Mouse (Mus musculus) heart, embryonic 14.5 days (tissue): Measurements from ENCODE around the gene Gdpd3. TPM values are rescaled to one million over a fixed set of nuclear protein-coding genes. Genes with fewer than 3 reads are reported as not detected.

Source experiments
- ATAC-seq: fragments of 200-750 bp; cut with Nextera tagmentation; 2 replicates; pipeline ENCODE4 v1.8.0; 2017; ENCODE audit warnings: low read depth, moderate TSS enrichment; ENCODE audit not compliant: insufficient number of reproducible peaks, insufficient read depth, low FRiP score
- H3K27ac ChIP-seq, 2 experiments: fragments of 200-500 bp in 1 of 2; fragments of 300-500 bp in 1 of 2; sonication (generic) in 1 of 2; replicated peaks in 1 of 2; 2 replicates each; pipeline ENCODE4 v1.5.1; 2012 to 2014; ENCODE audit warnings: low read depth in 2 of 2, low read length in 2 of 2, control low read depth in 1 of 2, mild to moderate bottlenecking in 1 of 2, mixed read lengths in 1 of 2; ENCODE audit not compliant: control insufficient read depth in 1 of 2, insufficient read depth in 1 of 2
- H3K27me3 ChIP-seq: fragments of 300-500 bp; sonication (generic); 2 replicates; pipeline ENCODE4 v1.6.1; 2014; ENCODE audit warnings: mild to moderate bottlenecking, low read length, control low read depth; ENCODE audit not compliant: control insufficient read depth, insufficient read depth
- H3K36me3 ChIP-seq: fragments of 300-500 bp; sonication (generic); 2 replicates; pipeline ENCODE4 v1.6.1; 2014; ENCODE audit warnings: mild to moderate bottlenecking, control low read depth, low read length, mixed read lengths; ENCODE audit not compliant: control insufficient read depth, insufficient read depth
- H3K4me1 ChIP-seq, 2 experiments: fragments of 200-500 bp in 1 of 2; fragments of 300-500 bp in 1 of 2; sonication (generic) in 1 of 2; 2 replicates each; pipeline ENCODE4 v1.6.1; 2012 to 2014; ENCODE audit warnings: low read length in 2 of 2, control low read depth in 1 of 2, mixed read lengths in 1 of 2; ENCODE audit not compliant: control insufficient read depth in 2 of 2, insufficient read depth in 2 of 2
- H3K4me2 ChIP-seq: fragments of 300-500 bp; sonication (generic); 2 replicates; pipeline ENCODE4 v1.6.1; 2014; ENCODE audit warnings: mild to moderate bottlenecking, low read length
- H3K4me3 ChIP-seq, 2 experiments: fragments of 200-500 bp in 1 of 2; fragments of 300-500 bp in 1 of 2; sonication (generic) in 1 of 2; 2 replicates each; pipeline ENCODE4 v1.5.1; 2012 to 2014; ENCODE audit warnings: low read length in 2 of 2, mild to moderate bottlenecking in 2 of 2, control low read depth in 1 of 2, low read depth in 1 of 2, moderate library complexity in 1 of 2; ENCODE audit not compliant: control insufficient read depth in 1 of 2, insufficient read depth in 1 of 2
- H3K9ac ChIP-seq: fragments of 300-500 bp; sonication (generic); 2 replicates; pipeline ENCODE4 v1.6.1; 2014; ENCODE audit warnings: mild to moderate bottlenecking, low read length
- H3K9me3 ChIP-seq: fragments of 300-500 bp; sonication (generic); 2 replicates; pipeline ENCODE4 v1.6.1; 2016; ENCODE audit warnings: low read length, control low read depth; ENCODE audit not compliant: control insufficient read depth
- WGBS: fragments of 180-500 bp; shearing (Covaris S2); extraction: QIAGEN DNeasy Blood & Tissue Kit; methylation state at CpG from one replicate; pipeline ENCODE4 v1.1.7; 2014; 5-methylcytosine and 5-hydroxymethylcytosine counted together
- polyA plus RNA-seq: library from polyadenylated mRNA; unstranded; fragments of >200 nt; fragmentation: Nextera tagmentation; extraction: Ambion mirVana; gene quantifications from 2 replicates; pipeline ENCODE4 v1.2.1, GENCODE M21; 2014

Gene Gdpd3
- polyA plus RNA-seq, 1 experiment from 2014 or later, result 2.7 TPM

GRCm38 (mm10) chr7:126739551-126739950 lies 26.6 kb upstream of the Gdpd3 start:
- 83% methylated on average over 17 of the region's 17 CpGs for WGBS

GRCm38 (mm10) chr7:126740132-126740735 lies 25.9 kb upstream of the Gdpd3 start:
- H3K9ac ChIP-seq, result no peak overlapping the region
- H3K9me3 ChIP-seq, result no peaks in the 10 kb centered on the region
- H3K27ac ChIP-seq, result no peak overlapping the region
- no peaks in the 10 kb centered on the region for H3K27me3 ChIP-seq
- 79% methylated on average over 13 of the region's 13 CpGs for WGBS
- peaks cover 4 to 5% of the 10 kb centered on the region in 2 experiments; a peak in 1 of 4 replicates for H3K4me1 ChIP-seq
- no peak overlapping the region for H3K4me3 ChIP-seq
- ATAC-seq, result no peak
- no peaks in the 10 kb centered on the region for H3K36me3 ChIP-seq
- H3K4me2 ChIP-seq, result no peak overlapping the region

More at GRCm38 (mm10) chr7:126739551-126739950, 26.6 kb upstream of the Gdpd3 start:
- Histone ChIP-seq H3K9ac (no peak overlapping the region), H3K27me3 (no peaks in the 10 kb centered on the region), H3K4me2 (no peak overlapping the region), H3K4me3 (no peak overlapping the region), H3K36me3 (no peaks in the 10 kb centered on the region), H3K27ac (no peak overlapping the region), H3K4me1 (peaks cover 4 to 5% of the 10 kb centered on the region in 2 experiments; a peak in 1 of 4 replicates), H3K9me3 (no peaks in the 10 kb centered on the region)
- no peak for ATAC-seq

GRCm38 (mm10) chr7:126740977-126741376 lies 25.2 kb upstream of the Gdpd3 start:
- Histone ChIP-seq H3K4me3 (no peak overlapping the region), H3K36me3 (no peaks in the 10 kb centered on the region), H3K27me3 (no peaks in the 10 kb centered on the region), H3K4me1 (peaks cover 4 to 5% of the 10 kb centered on the region in 2 experiments; a peak in 1 of 4 replicates), H3K9ac (no peak overlapping the region), H3K27ac (no peak overlapping the region), H3K4me2 (no peak overlapping the region), H3K9me3 (no peaks in the 10 kb centered on the region)
- no peak for ATAC-seq
- 71% methylated on average over 5 of the region's 5 CpGs for WGBS

GRCm38 (mm10) chr7:126741452-126741851 lies 24.7 kb upstream of the Gdpd3 start:
- Histone ChIP-seq H3K9me3 (no peaks in the 10 kb centered on the region), H3K9ac (no peak overlapping the region), H3K4me3 (no peak overlapping the region), H3K36me3 (no peaks in the 10 kb centered on the region), H3K27me3 (no peaks in the 10 kb centered on the region), H3K4me1 (peaks cover 4 to 5% of the 10 kb centered on the region in 2 experiments; a peak in 1 of 4 replicates), H3K4me2 (no peak overlapping the region), H3K27ac (no peak overlapping the region)
- peak; percentile 21; the same call in 1 of the 2 replicates for ATAC-seq
- 78% methylated on average over 5 of the region's 5 CpGs for WGBS

GRCm38 (mm10) chr7:126741964-126742482 lies 24.1 kb upstream of the Gdpd3 start:
- Histone ChIP-seq H3K27me3 (no peaks in the 10 kb centered on the region), H3K36me3 (no peaks in the 10 kb centered on the region), H3K27ac (no peak overlapping the region), H3K4me2 (no peak overlapping the region), H3K9me3 (no peaks in the 10 kb centered on the region), H3K4me1 (peaks cover 4 to 5% of the 10 kb centered on the region in 2 experiments; a peak in 1 of 4 replicates), H3K9ac (no peak overlapping the region), H3K4me3 (no peak overlapping the region)
- WGBS, result 86% methylated on average over 13 of the region's 13 CpGs
- no peak for ATAC-seq

- no peaks in the 10 kb centered on the region for H3K36me3 ChIP-seq
- H3K9me3 ChIP-seq, result no peaks in the 10 kb centered on the region
- no peak overlapping the region for H3K4me3 ChIP-seq
- no peaks in the 10 kb centered on the region; a peak in 1 of 4 replicates for H3K4me1 ChIP-seq
- no peak overlapping the region for H3K4me2 ChIP-seq
- H3K9ac ChIP-seq, result no peak overlapping the region
- no peak for ATAC-seq
- H3K27me3 ChIP-seq, result no peaks in the 10 kb centered on the region
- WGBS, result 64% methylated on average over 12 of the region's 12 CpGs
- H3K27ac ChIP-seq, result no peak overlapping the region
Observed at GRCm38 (mm10) chr7:126746066-126746465, 20.1 kb upstream of the Gdpd3 start.

- no peak for ATAC-seq
- no peak overlapping the region for H3K4me3 ChIP-seq
Observed at GRCm38 (mm10) chr7:126746798-126747197, 19.3 kb upstream of the Gdpd3 start.

More at GRCm38 (mm10) chr7:126746798-126747197, 19.3 kb upstream of the Gdpd3 start:
- 41% methylated on average over 6 of the region's 6 CpGs for WGBS
- no peaks in the 10 kb centered on the region for H3K36me3 ChIP-seq
- no peaks in the 10 kb centered on the region for H3K27me3 ChIP-seq
- H3K9ac ChIP-seq, result no peak overlapping the region
- H3K9me3 ChIP-seq, result no peaks in the 10 kb centered on the region
- H3K27ac ChIP-seq, result no peak overlapping the region
- no peak overlapping the region for H3K4me2 ChIP-seq
- H3K4me1 ChIP-seq, result no peaks in the 10 kb centered on the region; a peak in 1 of 4 replicates
